Mouse (Mus musculus): ENCODE results near the gene Gm960.
"Not testable (repeated sequence)": the region's sequence is repeated elsewhere in the genome, so short reads cannot be mapped to it uniquely, and the experiment has no call there.

Gm960 gene

DNA sequence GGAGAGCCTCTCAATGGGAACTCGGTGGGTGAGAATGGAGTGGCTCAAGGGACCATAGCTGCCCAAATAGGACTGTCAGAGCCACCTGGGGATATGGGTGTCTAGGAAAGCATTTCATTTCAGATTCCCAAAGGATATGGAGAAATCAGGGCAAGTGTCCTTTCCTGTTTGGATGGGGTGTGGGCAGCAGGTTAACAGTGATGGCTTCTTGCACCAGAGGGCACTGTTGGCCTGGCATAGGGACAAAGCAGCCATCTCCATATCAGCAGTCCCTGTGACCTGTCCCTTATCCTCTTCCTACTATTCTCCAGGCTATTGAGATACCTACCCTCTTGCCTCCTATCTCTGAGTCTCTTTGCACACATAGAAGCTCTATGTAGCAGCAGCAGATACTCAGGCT is 109.4 kb downstream of the Gm960 start:
- no peak for DNase-seq (ENCODE audit: low spot score in 2 of 2)

DNA sequence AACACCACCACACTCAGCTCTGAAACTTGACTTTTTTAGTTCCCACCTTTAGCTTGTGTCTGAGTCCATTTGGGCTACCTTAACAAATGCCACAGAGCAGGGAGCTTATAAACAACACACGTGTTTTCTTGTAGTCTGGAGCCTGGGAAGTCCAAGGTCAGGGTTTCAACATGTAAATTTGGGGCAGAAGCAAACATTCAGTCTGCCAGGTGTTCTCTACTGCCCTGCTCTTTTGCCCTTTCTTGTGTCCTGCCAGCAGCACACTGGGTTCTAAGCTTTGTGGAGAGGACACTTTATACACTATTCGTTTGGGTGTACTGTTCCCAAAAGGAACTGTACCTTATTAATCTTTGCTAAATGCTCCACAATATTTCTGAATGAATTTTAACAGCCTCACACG is 110.0 kb downstream of the Gm960 start:
- DNase-seq (ENCODE audit: low spot score in 2 of 2) = no peak

DNA sequence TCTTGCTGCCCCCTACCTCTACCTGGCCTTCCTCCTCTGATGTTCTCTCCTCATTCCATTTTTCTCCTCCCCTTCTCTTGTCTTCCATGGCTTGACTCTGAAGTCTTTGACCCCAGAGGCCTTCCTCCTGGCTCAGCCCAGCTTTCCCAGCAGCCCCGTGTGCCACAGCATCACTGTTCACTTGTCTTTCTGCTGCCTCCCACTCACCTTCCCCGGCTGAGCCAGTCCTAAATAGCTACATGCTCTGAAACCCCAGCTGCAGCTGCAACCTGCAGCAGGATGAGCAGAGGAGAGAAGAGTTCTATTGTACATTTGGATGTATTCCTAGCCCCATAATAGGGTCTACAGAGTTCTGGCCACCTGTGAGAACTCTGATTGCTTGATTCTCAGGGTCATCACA is 111.0 kb downstream of the Gm960 start:
- no peak for DNase-seq (ENCODE audit: low spot score in 2 of 2)

DNA sequence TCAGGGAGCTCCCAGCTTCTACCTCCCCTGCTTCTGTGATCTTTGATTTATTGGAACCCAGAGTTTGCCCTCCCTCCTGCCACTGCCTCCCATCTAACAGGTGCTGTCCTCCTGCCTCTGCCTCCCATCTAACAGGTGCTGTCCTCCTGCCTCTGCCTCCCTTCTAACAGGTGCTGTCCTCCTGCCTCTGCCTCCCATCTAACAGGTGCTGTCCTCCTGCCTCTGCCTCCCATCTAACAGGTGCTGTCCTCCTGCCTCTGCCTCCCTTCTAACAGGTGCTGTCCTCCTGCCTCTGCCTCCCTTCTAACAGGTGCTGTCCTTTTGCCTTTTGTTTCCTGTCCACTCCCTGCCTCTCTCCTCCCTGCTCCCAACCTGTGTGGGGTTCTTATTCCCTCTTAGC is 111.7 kb downstream of the Gm960 start:
- not testable (repeated sequence) for DNase-seq (ENCODE audit: low spot score in 2 of 2)

DNA sequence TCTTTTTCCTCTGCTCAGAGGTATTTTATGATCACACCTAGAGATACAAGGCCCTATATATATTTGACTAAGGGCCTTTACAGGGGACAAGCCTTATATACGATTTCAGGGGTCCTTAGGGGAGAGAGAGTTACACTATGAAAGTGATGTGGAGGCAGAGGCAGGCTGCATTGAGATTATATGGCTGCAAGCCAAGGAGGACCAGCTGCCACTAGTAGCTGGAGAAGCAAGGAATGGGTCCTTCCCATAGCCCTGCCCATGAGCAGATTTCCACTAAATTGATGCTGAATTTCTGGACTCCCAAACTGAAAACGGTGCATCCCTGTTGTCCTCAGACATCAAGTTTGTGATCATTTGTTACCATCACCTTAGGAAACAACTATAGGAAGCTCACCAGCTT is 114.6 kb downstream of the Gm960 start:
- DNase-seq (ENCODE audit: low spot score in 2 of 2) = no peak

DNA sequence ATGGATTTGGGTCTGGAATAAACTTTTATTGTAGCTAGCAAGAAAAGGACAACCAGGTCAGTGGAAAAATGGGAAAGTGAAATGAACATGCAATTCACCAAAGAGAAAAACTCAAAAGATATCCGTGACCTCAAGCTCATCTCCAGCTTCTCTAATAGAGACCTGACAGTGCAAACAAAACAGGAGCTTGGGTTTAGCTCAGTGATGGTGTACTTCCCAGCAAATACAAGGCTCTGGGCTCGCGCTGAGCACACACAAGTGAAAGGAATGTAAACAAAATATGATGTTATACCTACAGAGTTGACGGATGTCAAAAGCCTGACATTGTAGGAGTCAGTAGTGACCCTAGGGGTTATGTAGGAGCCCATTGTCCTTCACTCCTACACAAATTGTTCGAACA is 119.2 kb downstream of the Gm960 start:
- DNase-seq (ENCODE audit: low spot score in 2 of 2) = no peak

DNA sequence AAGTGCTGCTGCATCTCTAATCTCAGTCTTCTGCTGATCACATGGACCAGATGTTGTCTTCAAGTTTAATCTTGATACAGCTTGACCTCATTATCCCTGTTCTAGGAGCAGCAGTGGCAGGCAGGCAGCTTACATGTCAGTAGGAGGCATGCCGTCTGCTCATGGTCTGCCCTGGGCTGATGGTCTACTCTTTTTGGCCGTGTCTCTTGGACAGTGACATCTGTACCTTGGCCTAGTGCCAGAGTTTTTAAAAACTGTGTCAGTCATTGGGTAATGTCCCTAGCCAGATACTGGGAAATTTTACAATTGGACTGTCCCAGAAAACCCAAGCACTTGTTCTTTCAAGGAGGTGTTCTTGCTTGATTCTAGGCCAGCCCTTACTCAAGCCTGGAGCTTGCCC is 119.7 kb downstream of the Gm960 start:
- no peak for DNase-seq (ENCODE audit: low spot score in 2 of 2)
